Mouse (Mus musculus) liver, embryonic 11.5 days (tissue): ENCODE data around the gene Olfr212. TPM values are rescaled to one million over a fixed set of nuclear protein-coding genes. Genes with fewer than 3 reads are reported as not detected.
A peak's percentile ranks its signal among the peaks of the same experiment; 100 is the strongest.
"Not testable (repeated sequence)": the region's sequence is repeated elsewhere in the genome, so short reads cannot be mapped to it uniquely, and the experiment has no call there.

Source experiments
- ATAC-seq: fragments of 200-750 bp; cut with Nextera tagmentation; replicated peaks from 2 replicates; pipeline ENCODE4 v1.8.0; 2017; ENCODE audit warnings: moderate number of reproducible peaks, mild to moderate bottlenecking, moderate TSS enrichment, moderate library complexity; ENCODE audit not compliant: low FRiP score
- DNase-seq: peaks from one replicate; pipeline ENCODE4 v3.0.0-alpha.2; 2017; ENCODE audit warnings: low spot score
- H3K27ac ChIP-seq: fragments of 300-500 bp; sonication (generic); 2 replicates; pipeline ENCODE4 v1.5.1; 2014; ENCODE audit warnings: mild to moderate bottlenecking, low read depth, low read length, control low read depth
- H3K27me3 ChIP-seq: fragments of 300-500 bp; sonication (generic); replicated peaks from 2 replicates; pipeline ENCODE4 v1.6.1; 2014; ENCODE audit warnings: low read length, mixed read lengths; ENCODE audit not compliant: control insufficient read depth, insufficient read depth
- H3K36me3 ChIP-seq: fragments of 300-500 bp; sonication (generic); 2 replicates; pipeline ENCODE4 v1.6.1; 2014; ENCODE audit warnings: mild to moderate bottlenecking, low read length, moderate library complexity, mixed read lengths; ENCODE audit not compliant: control insufficient read depth, insufficient read depth
- H3K4me1 ChIP-seq: fragments of 300-500 bp; sonication (generic); replicated peaks from 2 replicates; pipeline ENCODE4 v1.6.1; 2014; ENCODE audit warnings: low read length, mixed read lengths; ENCODE audit not compliant: control insufficient read depth, insufficient read depth
- H3K4me2 ChIP-seq: fragments of 300-500 bp; sonication (generic); 2 replicates; pipeline ENCODE4 v1.6.1; 2014; ENCODE audit warnings: mild to moderate bottlenecking, control low read depth, moderate library complexity
- H3K4me3 ChIP-seq: fragments of 300-500 bp; sonication (generic); 2 replicates; pipeline ENCODE4 v1.5.1; 2014; ENCODE audit warnings: low read depth, low read length, control low read depth
- H3K9ac ChIP-seq: fragments of 300-500 bp; sonication (generic); 2 replicates; pipeline ENCODE4 v1.6.1; 2014; ENCODE audit warnings: low read depth, low read length, control low read depth
- H3K9me3 ChIP-seq: fragments of 300-500 bp; sonication (generic); 2 replicates; pipeline ENCODE4 v1.6.1; 2016; ENCODE audit warnings: low read length, inconsistent platforms, mixed read lengths; ENCODE audit not compliant: control insufficient read depth
- WGBS: fragments of 180-500 bp; shearing (Covaris S2); extraction: QIAGEN DNeasy Blood & Tissue Kit; methylation state at CpG from one replicate; pipeline ENCODE4 v1.1.7; 2014; 5-methylcytosine and 5-hydroxymethylcytosine counted together
- polyA plus RNA-seq: library from polyadenylated mRNA; unstranded; fragments of >200 nt; fragmentation: Nextera tagmentation; extraction: Ambion mirVana; gene quantifications from 2 replicates; pipeline ENCODE4 v1.2.1, GENCODE M21; 2014

Olfr212 gene
- not detected in 2 replicates for polyA plus RNA-seq

GRCm38 (mm10) chr6:116506302-116507003 is at the start of gene Olfr212:
Gene Olfr212, plus strand, starts transcription at chr6:116506516.
- WGBS: 87% methylated on average over 19 of the region's 20 CpGs
- not testable (repeated sequence) for ATAC-seq, DNase-seq, H3K27ac ChIP-seq, H3K4me1 ChIP-seq, H3K4me3 ChIP-seq, H3K36me3 ChIP-seq, H3K4me2 ChIP-seq, H3K27me3 ChIP-seq, H3K9ac ChIP-seq
- peaks cover 12% of the 10 kb centered on the region; the same call in 1 of the 2 replicates for H3K9me3 ChIP-seq

- Histone ChIP-seq H3K36me3 (no peaks in the 10 kb centered on the region), H3K27me3 (peaks cover 13% of the 10 kb centered on the region; the same call in 1 of the 2 replicates), H3K4me1 (peaks cover 21% of the 10 kb centered on the region; the same call in 1 of the 2 replicates), H3K9ac (no peak overlapping the region), H3K4me2 (0 out of 2 replicates have a peak overlapping the region, but pooled peaks have one; percentile 22), H3K27ac (no peak overlapping the region), H3K4me3 (no peak overlapping the region), H3K9me3 (no peaks in the 10 kb centered on the region)
- ATAC-seq (no peak), DNase-seq (no peak)
- 45% methylated on average over 4 of the region's 4 CpGs for WGBS
Measured at GRCm38 (mm10) chr6:116458728-116459127, 47.6 kb upstream of the Olfr212 start.

- no peak for DNase-seq
- H3K4me2 ChIP-seq: no peak overlapping the region
- H3K27ac ChIP-seq: no peak overlapping the region
- WGBS: 43% methylated on average over 2 of the region's 2 CpGs
- peaks cover 13% of the 10 kb centered on the region; the same call in 1 of the 2 replicates for H3K27me3 ChIP-seq
- peaks cover 21% of the 10 kb centered on the region; the same call in 1 of the 2 replicates for H3K4me1 ChIP-seq
- no peak overlapping the region for H3K4me3 ChIP-seq
- ATAC-seq: no peak
- no peak overlapping the region for H3K9ac ChIP-seq
- no peaks in the 10 kb centered on the region for H3K9me3 ChIP-seq
- no peaks in the 10 kb centered on the region for H3K36me3 ChIP-seq
Measured at GRCm38 (mm10) chr6:116459232-116459631, 47.1 kb upstream of the Olfr212 start.

GRCm38 (mm10) chr6:116460544-116461283 is 45.6 kb upstream of the Olfr212 start, which contains the start of gene Alox5:
Gene Alox5, minus strand, starts transcription at chr6:116461178.
- Histone ChIP-seq H3K36me3 (no peaks in the 10 kb centered on the region), H3K9ac (peak within 1 kb of the TSS; percentile 38), H3K27me3 (peaks cover 13% of the 10 kb centered on the region; the same call in 1 of the 2 replicates), H3K4me3 (peak within 1 kb of the TSS; percentile 53), H3K9me3 (no peaks in the 10 kb centered on the region), H3K4me2 (peak within 1 kb of the TSS; percentile 87), H3K4me1 (peaks cover 21% of the 10 kb centered on the region; the same call in 1 of the 2 replicates), H3K27ac (no peak within 1 kb of the TSS)
- WGBS: 2% methylated on average over 43 of the region's 43 CpGs
- peak; percentile 62 for ATAC-seq
- DNase-seq: peak; percentile 46

GRCm38 (mm10) chr6:116468081-116468480 is 38.2 kb upstream of the Olfr212 start:
- Histone ChIP-seq H3K9ac (no peak overlapping the region), H3K4me3 (no peak overlapping the region), H3K27ac (no peak overlapping the region), H3K36me3 (no peaks in the 10 kb centered on the region), H3K4me1 (no peaks in the 10 kb centered on the region), H3K9me3 (no peaks in the 10 kb centered on the region), H3K4me2 (no peak overlapping the region), H3K27me3 (no peaks in the 10 kb centered on the region)
- WGBS: 26% methylated on average over 3 of the region's 3 CpGs
- ATAC-seq (no peak), DNase-seq (no peak)

- H3K27me3 ChIP-seq: no peaks in the 10 kb centered on the region
- H3K27ac ChIP-seq: no peak overlapping the region
- no peaks in the 10 kb centered on the region for H3K9me3 ChIP-seq
- no peak overlapping the region for H3K4me2 ChIP-seq
- ATAC-seq (no peak), DNase-seq (no peak)
- H3K36me3 ChIP-seq: no peaks in the 10 kb centered on the region
- no peaks in the 10 kb centered on the region for H3K4me1 ChIP-seq
- H3K9ac ChIP-seq: no peak overlapping the region
- 69% methylated on average over 1 of the region's 1 CpGs for WGBS
- H3K4me3 ChIP-seq: no peak overlapping the region
Measured at GRCm38 (mm10) chr6:116485081-116485480, 21.2 kb upstream of the Olfr212 start.

- H3K4me2 ChIP-seq: no peak overlapping the region
- ATAC-seq (no peak), DNase-seq (no peak)
- no peaks in the 10 kb centered on the region for H3K4me1 ChIP-seq
- no peaks in the 10 kb centered on the region for H3K27me3 ChIP-seq
- no peak overlapping the region for H3K27ac ChIP-seq
- no peak overlapping the region for H3K9ac ChIP-seq
- no peaks in the 10 kb centered on the region for H3K9me3 ChIP-seq
- no peak overlapping the region for H3K4me3 ChIP-seq
- WGBS: 53% methylated on average over 1 of the region's 1 CpGs
- no peaks in the 10 kb centered on the region for H3K36me3 ChIP-seq
Measured at GRCm38 (mm10) chr6:116486833-116487232, 19.5 kb upstream of the Olfr212 start.

- H3K9me3 ChIP-seq: no peaks in the 10 kb centered on the region
- no peaks in the 10 kb centered on the region for H3K27me3 ChIP-seq
- H3K4me2 ChIP-seq: no peak within 1 kb of the TSS
- ATAC-seq (no peak), DNase-seq (no peak)
- no peaks in the 10 kb centered on the region for H3K4me1 ChIP-seq
- H3K27ac ChIP-seq: no peak within 1 kb of the TSS
- H3K9ac ChIP-seq: no peak within 1 kb of the TSS
- 65% methylated on average over 4 of the region's 4 CpGs for WGBS
- H3K4me3 ChIP-seq: no peak within 1 kb of the TSS
- H3K36me3 ChIP-seq: no peaks in the 10 kb centered on the region
Measured at GRCm38 (mm10) chr6:116488791-116489190, 17.5 kb upstream of the Olfr212 start, which contains the start of gene Olfr211. Gene Olfr211, plus strand, starts transcription at chr6:116489091.
